Mouse (Mus musculus) embryo, embryonic 10.5 days (tissue): ENCODE data around the gene Prl2b1.

Experiments used
- DNase-seq: peaks from one replicate; pipeline ENCODE4 v3.0.0-alpha.2; 2015; ENCODE audit warnings: low spot score

The Prl2b1 gene

DNA sequence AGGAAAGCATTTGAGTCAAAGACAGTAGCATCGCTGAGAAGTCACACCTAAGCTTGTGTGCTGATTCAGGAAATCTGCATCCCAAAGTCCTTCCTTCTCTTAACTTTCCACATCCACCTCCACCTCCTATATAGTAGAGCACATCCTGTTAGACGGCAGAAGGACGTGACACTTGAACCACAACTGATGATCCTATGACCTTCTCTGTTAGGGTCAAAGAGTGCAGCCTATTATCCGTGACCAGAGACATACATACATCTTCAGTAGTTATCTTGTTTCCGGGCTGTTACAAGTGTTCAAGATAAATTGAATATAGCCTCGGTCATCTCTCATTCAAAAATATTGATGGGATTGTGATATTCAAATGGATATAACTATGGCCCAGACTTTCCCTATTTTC, at the start of gene Prl2b1:
Gene Prl2b1, minus strand, starts transcription at position 101 of the 400 bp plus-strand sequence.
- DNase-seq, result no peak

DNA sequence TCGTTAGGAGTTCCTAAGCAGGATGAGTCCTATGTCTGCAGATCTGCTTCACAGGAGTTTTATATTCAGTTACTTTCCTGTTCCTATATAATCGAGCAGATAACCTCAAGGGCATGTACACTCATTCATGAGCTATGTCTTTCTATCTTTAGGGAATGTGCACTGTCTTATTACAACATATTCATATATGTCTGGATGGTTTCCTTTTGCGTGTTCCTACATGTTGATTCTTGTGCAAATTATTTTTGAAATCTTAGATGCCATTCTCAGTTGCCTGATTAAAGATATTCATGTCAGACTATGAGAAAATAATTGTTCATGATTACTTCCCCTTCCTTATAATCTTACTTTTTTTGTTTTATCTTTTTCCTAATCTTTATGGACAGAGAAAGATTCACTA, 47.9 kb upstream of the Prl2b1 start, which contains the start of gene Prl8a6:
Gene Prl8a6, minus strand, starts transcription at position 101 of the 400 bp plus-strand sequence.
- no peak for DNase-seq

DNA sequence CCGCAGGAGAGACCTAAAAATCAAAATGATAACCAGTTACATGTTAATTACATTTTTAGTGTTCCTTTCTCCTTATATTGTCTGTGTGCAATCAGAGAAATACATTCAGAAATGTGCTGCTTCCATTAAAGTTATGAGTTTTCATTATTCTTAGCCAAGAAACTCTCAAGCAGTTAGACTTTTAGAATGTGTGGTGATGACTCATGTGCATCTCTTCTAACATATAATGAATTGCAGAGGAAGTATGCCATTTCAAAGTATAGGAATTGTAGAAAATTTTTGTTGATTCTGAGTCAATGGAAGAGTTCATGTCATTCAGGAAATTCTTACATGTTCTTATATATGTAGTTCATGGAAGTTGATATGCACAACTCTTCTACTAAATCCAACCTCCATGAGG, 42.5 kb upstream of the Prl2b1 start:
- no peak for DNase-seq

DNA sequence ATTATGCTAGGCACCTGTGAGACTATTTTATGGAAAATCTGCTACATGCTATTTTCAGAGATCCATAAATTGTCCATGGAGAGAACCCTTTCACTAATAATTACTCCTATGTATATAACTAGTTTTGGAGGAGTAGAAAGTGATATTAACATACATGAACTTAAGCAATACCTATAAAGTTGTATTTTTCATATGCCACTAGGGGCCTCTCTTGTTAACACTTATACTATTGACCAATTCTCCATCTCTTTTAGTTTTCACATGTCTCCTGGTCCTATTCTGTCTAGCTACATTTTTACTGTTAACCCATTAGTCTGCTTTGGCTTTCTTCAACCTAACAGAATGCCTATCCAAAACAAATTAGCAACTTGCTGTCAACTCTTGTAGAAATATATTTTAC, 23.0 kb upstream of the Prl2b1 start:
- no peak for DNase-seq

DNA sequence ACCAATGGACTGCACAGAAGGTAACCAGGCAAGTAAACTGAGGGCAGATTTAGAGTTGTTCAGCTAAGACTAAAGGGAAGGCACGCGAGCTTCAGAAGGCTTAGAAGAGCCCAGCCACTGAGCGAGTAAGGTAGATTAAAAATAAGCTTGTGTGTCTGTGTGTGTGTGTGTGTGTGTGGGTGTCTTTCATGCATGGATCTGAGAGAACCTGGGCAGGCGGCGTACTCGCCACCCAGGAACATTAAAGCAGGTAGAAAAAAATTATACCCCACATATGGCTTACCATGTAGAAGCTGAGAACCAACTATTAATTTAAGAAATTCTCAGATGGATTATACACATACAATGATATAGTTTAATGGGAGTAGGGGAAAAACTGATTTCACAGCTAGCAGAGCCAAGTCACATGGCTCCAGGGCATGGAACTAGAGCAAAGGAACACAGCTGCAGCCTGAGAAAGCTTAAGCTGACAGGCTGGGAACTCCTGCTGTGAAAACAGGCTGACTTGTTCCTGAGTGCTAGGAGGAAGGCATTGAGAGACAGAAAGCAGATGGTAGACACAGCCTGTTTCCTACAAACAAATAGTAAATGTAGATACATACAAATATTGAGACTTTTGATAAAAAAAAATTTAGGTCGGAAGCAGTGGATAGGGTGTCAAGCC, 8.5 kb upstream of the Prl2b1 start:
- DNase-seq, result peak; percentile 52

DNA sequence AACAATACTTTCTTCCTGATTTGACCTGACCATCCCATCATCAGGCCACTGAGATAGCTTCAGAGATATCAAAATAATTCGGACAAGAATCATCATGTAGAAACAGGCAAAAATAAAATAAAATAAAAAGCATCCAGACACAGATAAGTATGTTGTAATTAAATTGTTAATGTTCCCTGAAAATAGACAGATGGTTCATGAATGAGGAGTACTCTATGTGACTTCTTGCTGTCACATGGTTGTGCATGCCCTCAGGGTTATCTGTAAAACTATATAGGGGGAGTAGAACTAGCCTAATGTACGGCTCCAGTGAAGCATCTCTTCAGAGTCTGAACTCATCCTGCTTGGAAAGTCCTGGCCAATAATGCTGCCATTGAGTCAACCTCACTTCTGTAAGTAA, 45.3 kb downstream of the Prl2b1 start, which contains the start of gene Prl8a2:
Gene Prl8a2, plus strand, starts transcription at position 301 of the 400 bp plus-strand sequence.
- DNase-seq, result no peak

DNA sequence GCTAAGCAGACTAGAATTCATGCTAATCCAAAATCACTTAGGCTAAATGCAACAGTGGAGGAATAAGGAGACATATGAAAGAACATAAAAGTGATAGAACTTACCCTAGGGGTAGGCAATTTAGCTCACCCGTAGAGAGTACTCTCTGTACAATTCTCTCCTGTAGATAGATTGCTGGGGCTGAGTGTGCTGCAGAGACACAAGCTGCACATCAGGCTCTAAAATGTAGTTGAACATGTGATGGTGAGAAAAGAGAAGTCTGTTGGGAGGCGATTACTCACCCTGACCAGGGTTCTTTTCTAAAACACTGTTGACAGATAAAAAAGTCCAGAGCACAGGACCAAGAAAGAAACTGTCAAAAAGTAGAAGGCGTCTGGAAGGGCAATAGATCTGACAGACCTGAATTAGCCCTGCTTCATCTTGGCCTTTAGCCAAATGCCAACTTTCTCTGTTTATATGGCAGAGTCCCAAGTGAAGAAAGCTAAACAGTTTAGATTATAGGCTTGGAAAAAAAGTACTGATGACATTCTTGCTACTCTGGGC, 47.8 kb downstream of the Prl2b1 start:
- DNase-seq, result peak; percentile 15

DNA sequence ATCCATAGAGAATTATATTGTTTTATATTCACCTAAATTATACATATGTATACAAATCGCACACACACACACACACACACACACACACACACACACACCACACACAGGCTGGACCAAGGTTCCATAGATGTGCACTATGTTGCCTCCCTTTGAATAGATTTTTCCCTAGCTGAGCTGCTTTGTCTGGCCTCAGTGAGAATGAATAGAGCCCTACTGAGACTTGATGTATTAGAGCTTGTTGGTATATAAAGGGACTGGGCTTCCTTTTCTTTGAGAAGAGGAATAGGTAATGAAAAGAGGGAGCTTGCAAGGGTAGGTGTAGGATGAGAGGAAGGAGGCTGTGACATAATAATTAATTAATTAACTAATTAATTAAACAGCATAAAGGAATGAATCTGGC, 55.7 kb downstream of the Prl2b1 start:
- DNase-seq, result peak; percentile 42
